Mouse (Mus musculus): ENCODE measurements around the gene Gm10322. TPM values are rescaled to one million over a fixed set of nuclear protein-coding genes. Genes with fewer than 3 reads are reported as not detected.

Gm10322 gene
- total and polyA plus RNA-seq, 3 experiments, result not detected

DNA sequence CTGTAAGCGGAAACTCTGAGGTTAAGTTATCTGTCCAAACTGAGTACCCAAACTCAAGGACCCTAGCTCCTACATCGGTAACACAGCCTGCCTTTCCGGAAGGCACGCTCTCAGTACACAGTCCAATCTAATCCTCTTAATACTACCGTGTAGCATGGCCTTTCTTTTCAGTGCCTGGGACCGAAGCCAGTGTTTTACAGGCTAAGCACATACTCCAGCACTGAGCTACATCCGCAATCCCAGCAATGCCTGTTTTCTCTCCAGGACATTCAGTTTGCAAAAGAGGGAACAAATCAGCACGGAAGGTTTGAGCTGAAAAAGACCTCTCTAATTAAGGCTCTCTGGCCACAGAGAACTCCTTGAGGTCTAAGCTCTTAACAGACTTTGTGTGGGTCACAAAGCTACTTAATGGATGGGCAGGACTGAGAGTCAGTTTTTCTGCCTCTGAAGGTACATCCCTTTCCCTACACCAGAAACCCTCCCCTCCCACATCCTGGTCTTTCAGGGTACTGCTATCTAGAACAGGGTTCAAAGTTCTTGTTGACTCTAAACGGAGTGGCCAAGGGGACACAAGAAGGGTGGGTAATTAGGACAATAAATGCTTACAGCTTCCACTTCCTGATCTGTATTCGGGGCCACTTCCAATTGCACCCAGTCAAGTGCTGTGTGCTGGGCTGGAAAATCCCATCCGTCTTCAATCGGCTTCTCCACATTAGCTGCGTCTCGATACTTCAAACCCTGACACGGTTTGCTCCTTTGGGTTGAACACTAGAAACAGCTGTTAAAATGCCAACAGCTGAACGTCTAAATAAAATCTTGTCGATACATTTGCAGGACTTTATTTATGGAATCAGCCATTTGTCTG is 13.0 kb downstream of the Gm10322 start:
- dilution Hi-C loops (cut with MboI; ENCODE audit: extremely low pct_ligation_motif_present, extremely low pct_unique_long_range_greater_than_20kb, low sequenced_read_pairs), result no loop called here
- TF ChIP-seq EP300 (IDR thresholded peaks at IDR 0.05; ENCODE audit: low read length), result no peak
- no peak for TF ChIP-seq POLR2A (IDR thresholded peaks at IDR 0.05; ENCODE audit: low read depth, low read length)
- no peak for TF ChIP-seq ZC3H11A (IDR thresholded peaks at IDR 0.05; ENCODE audit: low read depth, low read length)
- no peak for DNase-seq (ENCODE audit: extremely low read depth)
- H3K27me3 ChIP-seq (replicated peaks), result no peaks in the 10 kb centered on the region
- no peak overlapping the region for H3K27ac ChIP-seq (ENCODE audit: insufficient read depth, low read depth)
- H3K36me3 ChIP-seq (replicated peaks in 1 of 2; ENCODE audit: control insufficient read depth in 1 of 2, insufficient read depth in 1 of 2, low read length in 1 of 2), result no peaks in the 10 kb centered on the region
- H3K79me2 ChIP-seq (replicated peaks; ENCODE audit: control insufficient read depth, extremely low read depth, insufficient read depth, poor library complexity, severe bottlenecking), result no peaks in the 10 kb centered on the region
- no peak overlapping the region for H3K4me2 ChIP-seq (ENCODE audit: insufficient read depth, low read depth, poor library complexity, severe bottlenecking)
- no peak overlapping the region for H3K9ac ChIP-seq (ENCODE audit: insufficient read depth, low read depth)
- in situ Hi-C loops (cut with MboI; ENCODE audit: low pct_ligation_motif_present, low pct_unique_long_range_greater_than_20kb, low sequenced_read_pairs), result no loop called here
- H3K4me1 ChIP-seq (ENCODE audit: control insufficient read depth in 1 of 2, insufficient read depth in 2 of 2), result no peaks in the 10 kb centered on the region
- no peak overlapping the region for H3K4me3 ChIP-seq (replicated peaks in 1 of 3; ENCODE audit: low read depth in 2 of 3, low read length in 2 of 3, poor library complexity in 1 of 3)
- H3K9me3 ChIP-seq (replicated peaks; ENCODE audit: low read length), result no peaks in the 10 kb centered on the region

DNA sequence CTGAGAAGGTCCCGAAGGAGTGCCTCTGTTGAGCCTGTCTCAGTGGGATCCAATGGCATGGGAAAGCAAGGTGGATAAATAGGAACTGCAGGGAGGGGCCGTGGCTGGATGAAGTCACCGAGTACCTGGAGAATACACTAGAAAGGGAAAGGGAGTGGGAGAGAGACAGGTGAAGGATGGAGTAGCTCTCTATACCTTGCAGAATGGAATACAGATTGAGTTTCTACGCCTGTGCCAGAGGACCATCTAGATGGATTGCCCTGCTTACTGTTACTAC is 13.6 kb downstream of the Gm10322 start:
- no peak overlapping the region for H3K4me2 ChIP-seq (ENCODE audit: insufficient read depth, low read depth, poor library complexity, severe bottlenecking)
- TF ChIP-seq JUND (conservative IDR thresholded peaks at IDR 0.05; ENCODE audit: low read depth, low read length), result no peak
- TF ChIP-seq IRF4 (IDR thresholded peaks at IDR 0.05; ENCODE audit: low read depth, low read length), result no peak
- TF ChIP-seq MAZ (IDR thresholded peaks at IDR 0.05; ENCODE audit: low read depth, low read length), result no peak
- TF ChIP-seq POLR2A (IDR thresholded peaks at IDR 0.05; ENCODE audit: low read depth, low read length), result no peak
- TF ChIP-seq KAT2A (IDR thresholded peaks at IDR 0.05; ENCODE audit: insufficient replicate concordance, low read length), result no peak
- TF ChIP-seq HCFC1 (IDR thresholded peaks at IDR 0.05; ENCODE audit: low read depth, low read length), result no peak
- TF ChIP-seq ZMIZ1 (IDR thresholded peaks at IDR 0.05; ENCODE audit: low read depth, low read length), result no peak
- no peak for TF ChIP-seq CHD1 (IDR thresholded peaks at IDR 0.05; ENCODE audit: low read depth, low read length)
- TF ChIP-seq ZC3H11A (IDR thresholded peaks at IDR 0.05; ENCODE audit: low read depth, low read length), result no peak
- no peak for TF ChIP-seq RCOR1 (conservative IDR thresholded peaks at IDR 0.05; ENCODE audit: low read depth, low read length)
- TF ChIP-seq USF2 (conservative IDR thresholded peaks at IDR 0.05; ENCODE audit: low read depth, low read length), result no peak
- TF ChIP-seq MAFK (IDR thresholded peaks at IDR 0.05; ENCODE audit: insufficient replicate concordance, low read length), result no peak
- no peaks in the 10 kb centered on the region for H3K4me1 ChIP-seq (ENCODE audit: control insufficient read depth in 1 of 2, insufficient read depth in 2 of 2)
- H3K9ac ChIP-seq (ENCODE audit: insufficient read depth, low read depth), result no peak overlapping the region
- no peaks in the 10 kb centered on the region for H3K79me2 ChIP-seq (replicated peaks; ENCODE audit: control insufficient read depth, extremely low read depth, insufficient read depth, poor library complexity, severe bottlenecking)
- H3K9me3 ChIP-seq (replicated peaks; ENCODE audit: low read length), result no peaks in the 10 kb centered on the region
- no peak for DNase-seq (ENCODE audit: extremely low read depth)
- in situ Hi-C loops (cut with MboI; ENCODE audit: low pct_ligation_motif_present, low pct_unique_long_range_greater_than_20kb, low sequenced_read_pairs), result no loop called here
- H3K36me3 ChIP-seq (replicated peaks in 1 of 2; ENCODE audit: control insufficient read depth in 1 of 2, insufficient read depth in 1 of 2, low read length in 1 of 2), result no peaks in the 10 kb centered on the region
- H3K27me3 ChIP-seq (replicated peaks), result no peaks in the 10 kb centered on the region
- dilution Hi-C loops (cut with MboI; ENCODE audit: extremely low pct_ligation_motif_present, extremely low pct_unique_long_range_greater_than_20kb, low sequenced_read_pairs), result no loop called here
- H3K27ac ChIP-seq (ENCODE audit: insufficient read depth, low read depth), result no peak overlapping the region
- H3K4me3 ChIP-seq (replicated peaks in 1 of 3; ENCODE audit: low read depth in 2 of 3, low read length in 2 of 3, poor library complexity in 1 of 3), result no peak overlapping the region
